Mouse (Mus musculus): ENCODE data around the gene Mctp1.

The Mctp1 gene

DNA sequence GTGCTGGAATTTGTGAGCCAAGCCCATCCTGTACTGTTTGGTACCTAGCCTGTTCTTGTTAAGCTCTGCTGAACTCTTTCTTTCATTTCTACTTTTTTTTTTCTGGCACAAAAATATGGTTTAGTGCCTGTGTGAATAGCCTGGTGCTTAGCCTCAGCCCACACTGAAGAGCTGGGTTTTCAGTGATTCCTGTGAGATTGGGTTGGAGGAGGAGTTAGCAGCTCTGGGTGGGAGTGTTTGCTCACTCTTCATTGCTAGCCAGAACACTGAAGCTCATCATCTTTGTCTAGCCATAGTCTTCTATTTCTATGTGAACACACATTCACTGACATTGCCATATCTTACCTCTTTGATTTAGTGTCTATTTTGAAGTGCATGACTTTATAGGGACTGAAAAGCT is 225.1 kb downstream of the Mctp1 start:
- in situ Hi-C loops (cut with MboI; ENCODE audit: low sequenced_read_pairs): no loop called here

- in situ Hi-C loops (cut with MboI; ENCODE audit: low sequenced_read_pairs): no loop called here
Observed at GRCm38 (mm10) chr13:76611499-76611898, 227.2 kb downstream of the Mctp1 start.

DNA sequence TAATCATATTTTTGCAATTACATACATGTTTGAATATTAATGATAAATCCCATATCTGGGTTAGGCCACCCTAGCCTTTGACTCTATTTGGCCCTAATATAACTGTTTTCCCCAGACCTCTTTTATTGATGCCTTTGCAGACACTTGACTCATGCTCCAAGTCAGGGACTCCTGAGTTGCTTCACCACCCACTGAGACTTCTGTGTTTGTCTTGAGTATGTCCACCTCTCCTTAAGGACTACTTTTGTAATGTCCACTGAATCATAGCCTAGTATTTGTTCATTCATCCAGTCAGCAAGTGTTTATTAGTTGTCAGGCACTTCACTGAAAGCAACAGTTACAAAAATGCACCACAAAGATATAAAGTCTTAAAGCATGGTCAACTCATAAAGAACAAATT is 235.8 kb downstream of the Mctp1 start:
- in situ Hi-C loops (cut with MboI; ENCODE audit: low sequenced_read_pairs): no loop called here

DNA sequence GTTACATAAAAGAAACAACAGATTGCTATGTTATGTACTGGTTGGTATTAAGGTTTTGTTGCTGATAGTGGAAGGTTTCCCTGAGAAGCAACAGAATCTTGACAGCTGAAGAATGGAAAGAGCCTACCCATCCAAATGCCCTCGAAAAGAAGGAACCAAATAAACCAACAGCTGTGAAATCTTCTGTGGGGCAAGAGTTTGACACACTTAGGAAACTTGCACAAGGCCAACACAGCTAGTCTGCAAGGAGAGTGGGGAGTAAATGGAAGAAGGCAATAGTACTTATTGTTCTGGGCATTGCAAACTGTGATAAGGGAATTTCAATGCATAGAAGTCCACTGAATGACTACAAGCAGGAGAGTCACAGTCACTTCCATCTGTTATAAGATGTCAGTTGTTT is 236.2 kb downstream of the Mctp1 start:
- in situ Hi-C loops (cut with MboI; ENCODE audit: low sequenced_read_pairs): no loop called here

GRCm38 (mm10) chr13:76633707-76634106 is 249.4 kb downstream of the Mctp1 start:
- in situ Hi-C loops (cut with MboI; ENCODE audit: low sequenced_read_pairs): no loop called here

GRCm38 (mm10) chr13:76638282-76638681 is 253.9 kb downstream of the Mctp1 start:
- in situ Hi-C loops (cut with MboI; ENCODE audit: low sequenced_read_pairs): no loop called here

DNA sequence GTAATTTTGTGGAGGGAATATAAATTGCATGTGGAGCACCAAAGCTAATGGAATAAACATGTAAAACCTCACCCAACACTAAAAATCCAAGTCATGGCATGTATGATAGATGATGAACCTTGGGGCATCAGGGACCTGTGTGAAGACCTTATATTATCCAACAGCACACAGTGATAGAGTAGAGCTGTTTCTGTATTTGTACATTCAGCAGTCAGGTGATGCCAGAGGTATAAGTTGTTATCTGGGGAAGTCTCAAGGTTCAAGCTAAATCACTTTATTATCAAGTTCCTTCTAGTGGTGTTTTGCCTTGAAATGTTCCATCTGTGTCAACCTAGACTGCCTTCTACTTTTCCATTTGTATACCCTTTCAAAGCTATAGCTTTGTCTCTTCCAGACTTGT is 275.2 kb downstream of the Mctp1 start:
- in situ Hi-C loops (cut with MboI; ENCODE audit: low sequenced_read_pairs): no loop called here

- in situ Hi-C loops (cut with MboI; ENCODE audit: low sequenced_read_pairs): no loop called here
Observed at GRCm38 (mm10) chr13:76681286-76681685, 297.0 kb downstream of the Mctp1 start.

- in situ Hi-C loops (cut with MboI; ENCODE audit: low sequenced_read_pairs): no loop called here
Observed at GRCm38 (mm10) chr13:76689349-76689748, 305.0 kb downstream of the Mctp1 start.

DNA sequence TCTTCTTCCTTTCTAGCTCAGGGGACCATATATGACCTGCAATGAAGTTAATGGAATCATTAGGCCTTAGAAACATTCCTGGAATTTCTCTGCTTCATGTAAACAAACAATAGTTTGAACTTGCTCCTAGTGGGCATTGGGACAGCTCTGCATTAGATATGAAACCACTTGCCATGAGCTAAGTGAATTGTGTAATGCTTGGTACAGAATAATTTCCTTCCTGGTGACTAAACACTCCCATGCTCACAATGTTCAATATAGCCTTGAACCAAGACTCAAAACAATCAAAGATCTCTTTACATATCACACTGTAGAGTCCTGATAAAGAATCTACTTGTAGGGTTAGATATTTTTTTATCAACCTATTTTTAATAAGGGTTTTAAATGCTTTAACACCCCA is 305.8 kb downstream of the Mctp1 start:
- in situ Hi-C loops (cut with MboI; ENCODE audit: low sequenced_read_pairs): no loop called here

DNA sequence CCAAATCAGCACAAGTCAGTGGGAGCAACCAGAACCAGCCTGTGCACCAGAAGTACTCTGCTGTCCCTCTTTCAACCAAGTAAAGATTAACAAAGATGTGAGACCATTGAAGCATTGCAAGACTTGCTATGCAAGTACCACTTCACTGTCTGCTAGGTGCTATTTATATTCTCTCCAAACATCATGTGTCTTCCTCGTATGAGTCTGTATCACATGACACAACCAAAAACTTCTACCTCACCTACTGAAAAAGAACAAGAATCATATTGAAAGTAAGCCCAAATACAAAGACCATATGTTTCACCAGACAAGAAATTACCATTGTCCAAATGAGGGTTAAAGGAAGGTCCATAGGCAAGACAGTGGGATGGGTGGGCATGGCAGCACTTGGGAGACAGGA is 306.4 kb downstream of the Mctp1 start:
- in situ Hi-C loops (cut with MboI; ENCODE audit: low sequenced_read_pairs): no loop called here

- in situ Hi-C loops (cut with MboI; ENCODE audit: low sequenced_read_pairs): no loop called here
Observed at GRCm38 (mm10) chr13:76734013-76734412, 349.7 kb downstream of the Mctp1 start.

- in situ Hi-C loops (cut with MboI; ENCODE audit: low sequenced_read_pairs): no loop called here
Observed at GRCm38 (mm10) chr13:76750663-76751429, 366.5 kb downstream of the Mctp1 start.

GRCm38 (mm10) chr13:76759832-76760490 is 375.6 kb downstream of the Mctp1 start:
- in situ Hi-C loops (cut with MboI; ENCODE audit: low sequenced_read_pairs): no loop called here

DNA sequence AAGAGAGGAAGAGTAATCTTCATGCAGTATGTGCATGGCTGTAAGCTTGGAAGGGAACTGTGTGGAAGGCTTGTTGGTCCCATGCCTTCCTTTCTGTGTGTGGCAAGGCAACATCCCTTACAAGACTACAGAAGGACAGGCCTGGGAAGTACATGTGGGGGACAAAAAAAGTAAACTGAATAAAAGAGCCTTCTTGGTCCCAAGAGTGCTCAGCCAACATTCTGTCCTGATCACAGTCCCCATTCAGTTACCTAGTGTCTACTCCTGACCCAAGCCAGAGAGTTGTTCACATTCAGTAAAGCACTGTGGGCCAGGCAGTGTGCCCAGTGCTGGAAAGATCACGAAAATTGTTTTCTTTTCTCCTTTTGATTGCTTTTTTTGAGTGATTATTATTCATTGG is 415.3 kb downstream of the Mctp1 start:
- in situ Hi-C loops (cut with MboI; ENCODE audit: low sequenced_read_pairs): no loop called here

DNA sequence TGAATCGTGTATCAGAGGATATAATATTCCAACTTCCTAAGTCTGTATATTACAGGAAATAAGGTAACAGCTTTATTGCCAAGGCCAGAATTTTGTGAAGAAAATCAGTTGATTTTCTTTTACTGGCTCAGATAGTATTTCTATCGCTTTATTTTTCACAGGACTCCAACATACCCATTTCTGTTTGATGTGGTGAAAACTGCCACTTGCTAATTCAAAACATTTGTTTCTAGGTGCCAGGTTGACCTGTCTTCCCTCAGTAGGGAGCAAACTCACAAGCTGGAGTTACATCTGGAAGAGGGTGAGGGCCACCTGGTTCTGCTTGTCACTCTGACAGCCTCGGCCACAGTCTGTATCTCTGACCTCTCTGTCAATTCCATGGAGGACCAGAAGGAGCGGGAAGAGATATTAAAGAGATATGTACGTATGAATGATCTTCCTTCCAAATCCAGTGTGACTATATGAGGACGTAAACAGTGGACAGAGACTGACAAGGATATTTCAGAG is 416.8 kb downstream of the Mctp1 start:
- in situ Hi-C loops (cut with MboI; ENCODE audit: low sequenced_read_pairs): no loop called here

DNA sequence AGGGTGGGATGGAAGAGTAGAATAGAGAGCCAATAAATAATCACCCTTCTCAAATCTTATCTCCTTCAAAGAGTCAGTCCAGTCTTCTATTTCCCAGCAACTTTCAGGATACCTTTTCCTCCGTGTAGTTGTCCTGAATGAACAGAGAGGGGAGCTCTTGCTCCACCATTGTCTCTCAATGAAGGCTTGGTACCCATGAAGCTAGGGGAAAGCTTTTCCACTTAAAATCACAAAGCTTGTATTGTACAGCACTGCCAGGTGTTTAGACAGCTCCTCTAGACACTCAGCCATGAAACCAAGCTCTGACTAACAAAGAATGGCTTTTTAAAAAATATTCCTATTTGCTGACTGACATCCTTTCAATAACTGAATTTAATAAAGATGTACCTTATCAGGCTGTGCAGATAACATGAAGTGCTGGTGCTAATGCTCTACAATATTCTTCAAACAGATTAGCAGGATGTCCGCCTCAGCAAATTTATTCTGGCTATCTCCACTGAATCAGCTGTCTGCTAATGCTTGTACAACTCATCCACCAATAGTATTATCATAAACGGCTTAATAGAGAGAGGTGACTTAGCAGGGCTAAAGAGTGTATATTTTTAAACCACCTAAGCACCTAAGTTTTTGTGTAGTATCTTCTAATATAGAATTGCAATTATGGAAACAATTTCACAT is 417.9 kb downstream of the Mctp1 start:
- in situ Hi-C loops (cut with MboI; ENCODE audit: low sequenced_read_pairs): no loop called here

GRCm38 (mm10) chr13:76802926-76803325 is 418.6 kb downstream of the Mctp1 start:
- in situ Hi-C loops (cut with MboI; ENCODE audit: low sequenced_read_pairs): no loop called here

GRCm38 (mm10) chr13:76803799-76804198 is 419.5 kb downstream of the Mctp1 start:
- in situ Hi-C loops (cut with MboI; ENCODE audit: low sequenced_read_pairs): no loop called here

- in situ Hi-C loops (cut with MboI; ENCODE audit: low sequenced_read_pairs): no loop called here
Observed at GRCm38 (mm10) chr13:76808871-76809390, 424.6 kb downstream of the Mctp1 start.

DNA sequence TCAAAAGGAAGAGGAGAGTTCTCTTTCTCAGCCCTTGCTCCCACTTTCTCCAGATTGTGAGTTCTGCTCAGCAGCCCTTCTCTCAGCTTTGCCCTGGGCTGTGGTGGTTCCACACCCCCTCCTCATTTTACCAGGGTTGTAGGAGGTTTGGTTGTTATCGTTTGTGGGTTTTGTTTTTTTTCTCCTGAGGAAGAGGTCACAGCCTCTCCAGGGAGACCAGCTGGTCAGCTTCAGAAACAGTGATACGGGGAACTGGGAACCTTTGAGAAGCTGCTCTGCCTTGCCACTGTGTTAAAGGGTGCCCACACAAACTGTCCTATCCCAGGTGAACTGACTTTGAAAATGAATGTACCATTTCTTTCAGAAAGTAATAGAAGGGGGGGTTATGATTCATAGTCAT is 425.5 kb downstream of the Mctp1 start:
- in situ Hi-C loops (cut with MboI; ENCODE audit: low sequenced_read_pairs): no loop called here

Data from CH12F3 (cell line).